Mouse (Mus musculus) ES-Bruce4 (cell line): Measurements from ENCODE around the gene Gm128. TPM values are rescaled to one million over a fixed set of nuclear protein-coding genes. Genes with fewer than 3 reads are reported as not detected.

Source experiments
- H3K27ac ChIP-seq: 2 replicates; pipeline ENCODE4 v1.5.1; 2012; ENCODE audit warnings: low read length, inconsistent platforms; ENCODE audit not compliant: insufficient read depth
- H3K27me3 ChIP-seq: 2 replicates; pipeline ENCODE4 v1.6.1; 2012; ENCODE audit warnings: mild to moderate bottlenecking, low read length, inconsistent platforms; ENCODE audit not compliant: control insufficient read depth, poor library complexity, insufficient read depth, severe bottlenecking
- H3K36me3 ChIP-seq: 2 replicates; pipeline ENCODE4 v1.6.1; 2012; ENCODE audit warnings: inconsistent platforms, mild to moderate bottlenecking, low read length, moderate library complexity; ENCODE audit not compliant: control insufficient read depth, poor library complexity, insufficient read depth, severe bottlenecking
- H3K4me1 ChIP-seq: one replicate; pipeline ENCODE4 v1.8.1; 2011; ENCODE audit warnings: low read length; ENCODE audit not compliant: control insufficient read depth, insufficient read depth
- H3K4me3 ChIP-seq: 2 replicates; pipeline ENCODE4 v1.5.1; 2011; ENCODE audit warnings: low read depth, mild to moderate bottlenecking, low read length
- H3K9ac ChIP-seq: 2 replicates; pipeline ENCODE4 v1.6.1; 2012; ENCODE audit warnings: low read depth, mild to moderate bottlenecking, inconsistent platforms; ENCODE audit not compliant: poor library complexity, severe bottlenecking
- H3K9me3 ChIP-seq: replicated peaks from 2 replicates; pipeline ENCODE4 v1.6.1; 2012; ENCODE audit warnings: mild to moderate bottlenecking, low read length, inconsistent platforms; ENCODE audit not compliant: control insufficient read depth, poor library complexity, insufficient read depth, severe bottlenecking
- CTCF ChIP-seq: IDR thresholded peaks from one replicate; pipeline ENCODE4 v1.8.1; 2011; ENCODE audit warnings: low read depth, low read length
- EP300 ChIP-seq: IDR thresholded peaks from 2 replicates; pipeline ENCODE4 v1.6.1; 2011; ENCODE audit warnings: low read depth, low read length; ENCODE audit not compliant: insufficient read depth
- POLR2A ChIP-seq: IDR thresholded peaks from one replicate; pipeline ENCODE4 v1.8.1; 2011; ENCODE audit warnings: low read length; ENCODE audit not compliant: insufficient read depth
- polyA plus RNA-seq: library from polyadenylated mRNA; stranded (reverse); fragments of >200 nt; gene quantifications from 2 replicates; pipeline ENCODE4 v1.2.4, GENCODE M21; 2011; ENCODE audit warnings: low read depth; ENCODE audit not compliant: missing spikeins, insufficient read depth, insufficient read length

The Gm128 gene
- polyA plus RNA-seq, 1 experiment: 1.2 TPM

DNA sequence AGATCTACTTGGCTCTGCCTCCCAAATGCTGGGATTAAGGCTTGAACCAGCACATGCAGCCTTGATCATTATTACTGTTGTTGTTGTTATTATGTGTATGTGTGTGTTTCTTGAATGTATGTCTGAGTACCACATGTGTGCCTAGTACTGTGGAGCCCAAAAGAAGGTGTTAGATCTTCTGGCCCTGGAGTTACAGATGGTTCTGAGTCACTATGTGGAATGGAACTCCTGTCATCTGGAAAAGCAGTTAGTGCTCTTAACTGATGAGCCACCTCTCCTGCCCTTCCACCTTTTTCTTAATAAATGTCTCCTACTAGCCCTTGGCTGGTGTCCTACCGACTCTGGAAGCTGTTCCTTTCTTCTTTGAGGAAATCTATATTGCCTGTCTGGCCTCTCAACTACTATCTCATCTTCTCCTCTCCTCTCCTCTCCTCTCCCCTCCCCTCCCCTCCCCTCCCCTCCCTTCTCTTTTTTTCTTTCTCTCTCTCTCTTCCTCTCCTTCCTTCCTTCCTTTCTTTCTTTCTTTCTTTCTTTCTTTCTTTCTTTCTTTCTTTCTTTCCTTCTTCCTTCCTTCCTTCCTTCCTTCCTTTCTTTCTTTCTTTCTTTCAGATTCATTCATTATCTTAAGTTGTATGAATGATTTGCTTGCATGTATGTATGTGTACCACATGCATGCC lies 6.4 kb upstream of the Gm128 start:
- Histone ChIP-seq H3K9ac (no peak overlapping the region), H3K27me3 (no peaks in the 10 kb centered on the region), H3K9me3 (no peaks in the 10 kb centered on the region), H3K27ac (no peak overlapping the region), H3K4me3 (no peak overlapping the region), H3K36me3 (no peaks in the 10 kb centered on the region), H3K4me1 (no peaks in the 10 kb centered on the region)
- TF ChIP-seq CTCF (no peak), EP300 (no peak), POLR2A (no peak)

DNA sequence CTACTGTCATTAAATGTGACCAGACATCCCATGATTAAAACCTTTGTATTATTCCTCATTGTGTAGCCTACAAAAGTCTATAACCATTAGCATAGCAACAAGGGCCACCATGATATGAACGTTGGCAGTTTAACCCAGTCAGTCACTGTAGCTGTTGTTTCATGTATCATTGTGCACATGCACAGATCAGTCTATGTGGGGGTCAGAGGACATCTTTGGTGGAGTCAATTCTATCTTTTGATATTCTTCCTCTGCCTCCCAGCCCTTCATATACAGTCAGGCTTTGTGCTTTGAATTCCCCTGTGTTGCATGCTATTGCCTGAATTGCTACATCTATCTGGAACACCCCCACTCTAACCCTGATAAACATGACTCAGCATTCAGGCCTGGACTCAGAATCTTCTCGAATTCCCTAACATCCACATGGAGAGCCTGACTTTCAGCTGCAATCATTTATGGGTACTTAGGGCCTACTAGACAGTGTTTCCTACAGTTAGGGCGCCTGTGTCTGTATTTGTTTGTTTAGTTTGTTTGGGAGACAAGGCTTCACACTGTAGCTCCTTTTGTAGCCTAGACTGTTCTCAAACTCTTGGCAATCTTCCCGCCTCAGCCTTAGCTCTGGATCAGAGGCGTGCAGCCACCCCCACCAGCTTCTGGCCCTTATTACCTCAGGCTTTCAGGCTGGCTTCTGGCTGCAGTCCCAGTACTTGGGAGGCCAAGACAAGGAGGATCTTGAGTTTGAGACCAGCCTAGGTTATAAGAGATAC lies 5.2 kb upstream of the Gm128 start:
- TF ChIP-seq EP300 (no peak), POLR2A (no peak), CTCF (no peak)
- Histone ChIP-seq H3K27me3 (no peaks in the 10 kb centered on the region), H3K9ac (no peak overlapping the region), H3K4me3 (no peak overlapping the region), H3K36me3 (no peaks in the 10 kb centered on the region), H3K27ac (no peak overlapping the region), H3K9me3 (no peaks in the 10 kb centered on the region), H3K4me1 (peaks cover under 1% of the 10 kb centered on the region)

- Histone ChIP-seq H3K27ac (no peak overlapping the region), H3K4me1 (peaks cover 2% of the 10 kb centered on the region), H3K36me3 (no peaks in the 10 kb centered on the region), H3K9ac (no peak overlapping the region), H3K4me3 (no peak overlapping the region), H3K9me3 (no peaks in the 10 kb centered on the region), H3K27me3 (no peaks in the 10 kb centered on the region)
- no peak for TF ChIP-seq CTCF
- no peak for TF ChIP-seq POLR2A
- TF ChIP-seq EP300: no peak
Measured at GRCm38 (mm10) chr3:95243086-95243485, 1.7 kb upstream of the Gm128 start.

DNA sequence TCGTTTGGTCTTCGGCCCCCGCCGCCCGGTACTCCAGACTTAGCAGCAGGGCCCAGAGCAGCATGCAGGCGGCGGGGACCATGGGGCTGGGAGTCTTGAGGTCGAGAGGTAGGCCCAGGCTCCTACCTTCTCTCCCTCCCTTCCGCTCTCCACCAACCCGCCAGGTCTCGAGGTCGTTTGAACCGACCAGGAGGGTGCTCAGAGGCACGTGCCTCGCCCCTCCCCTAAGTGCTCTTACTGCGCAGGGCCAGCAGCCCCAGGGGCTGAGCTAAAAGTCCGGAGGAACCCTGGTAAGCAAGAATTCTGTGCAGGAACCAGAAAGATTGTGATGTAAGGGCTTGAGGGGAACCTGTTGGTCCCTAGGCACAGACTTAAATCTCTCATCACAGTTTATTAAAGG lies 498 bp downstream of the Gm128 start:
- TF ChIP-seq CTCF (no peak), EP300 (no peak), POLR2A (no peak)
- no peaks in the 10 kb centered on the region for H3K36me3 ChIP-seq
- H3K9me3 ChIP-seq: no peaks in the 10 kb centered on the region
- peaks cover 3% of the 10 kb centered on the region for H3K4me1 ChIP-seq
- no peak overlapping the region for H3K27ac ChIP-seq
- H3K27me3 ChIP-seq: no peaks in the 10 kb centered on the region
- H3K9ac ChIP-seq: peak overlapping the region; percentile 54
- H3K4me3 ChIP-seq: peak overlapping the region; percentile 46

GRCm38 (mm10) chr3:95239971-95240370 lies 1.4 kb downstream of the Gm128 start:
- Histone ChIP-seq H3K27me3 (no peaks in the 10 kb centered on the region), H3K4me3 (0 out of 2 replicates have a peak overlapping the region, but pooled peaks have one; percentile 4)

DNA sequence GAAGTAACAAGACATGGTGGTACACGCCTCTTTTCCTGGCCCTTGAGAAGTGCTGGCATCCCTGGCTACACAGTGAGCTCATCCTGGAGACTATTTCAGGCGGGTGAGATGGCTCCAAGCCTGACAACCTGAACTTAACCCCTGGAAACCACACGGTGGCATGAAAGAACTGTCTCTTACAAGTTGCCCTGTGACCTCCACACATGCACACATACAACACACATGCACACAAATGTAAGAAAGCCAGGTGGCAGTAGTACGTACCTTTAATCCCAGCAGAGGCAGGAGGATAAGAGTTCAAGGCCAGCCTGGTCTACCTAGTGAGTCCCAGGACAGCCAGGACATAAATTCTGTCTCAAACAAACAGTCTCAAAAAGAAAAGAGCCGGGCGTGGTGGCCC lies 2.4 kb downstream of the Gm128 start:
- Histone ChIP-seq H3K4me1 (peaks cover 5% of the 10 kb centered on the region), H3K9me3 (no peaks in the 10 kb centered on the region), H3K36me3 (peaks cover 6% of the 10 kb centered on the region), H3K9ac (no peak overlapping the region), H3K27ac (no peak overlapping the region), H3K4me3 (no peak overlapping the region), H3K27me3 (no peaks in the 10 kb centered on the region)
- TF ChIP-seq CTCF: no peak
- TF ChIP-seq EP300: no peak
- no peak for TF ChIP-seq POLR2A

More at GRCm38 (mm10) chr3:95239971-95240370, 1.4 kb downstream of the Gm128 start:
- Histone ChIP-seq H3K9ac (no peak overlapping the region), H3K4me1 (peaks cover 5% of the 10 kb centered on the region), H3K36me3 (no peaks in the 10 kb centered on the region), H3K9me3 (no peaks in the 10 kb centered on the region), H3K27ac (no peak overlapping the region)
- TF ChIP-seq EP300 (no peak), CTCF (no peak), POLR2A (no peak)
